Mouse (Mus musculus): ENCODE results near the gene H2al1f. TPM values are rescaled to one million over a fixed set of nuclear protein-coding genes. Genes with fewer than 3 reads are reported as not detected.
A peak's percentile ranks its signal among the peaks of the same experiment; 100 is the strongest.
"Not testable (repeated sequence)": the region's sequence is repeated elsewhere in the genome, so short reads cannot be mapped to it uniquely, and the experiment has no call there.

H2al1f gene
- not detected in 2 replicates for polyA plus RNA-seq (2012; rRNA removed)

DNA sequence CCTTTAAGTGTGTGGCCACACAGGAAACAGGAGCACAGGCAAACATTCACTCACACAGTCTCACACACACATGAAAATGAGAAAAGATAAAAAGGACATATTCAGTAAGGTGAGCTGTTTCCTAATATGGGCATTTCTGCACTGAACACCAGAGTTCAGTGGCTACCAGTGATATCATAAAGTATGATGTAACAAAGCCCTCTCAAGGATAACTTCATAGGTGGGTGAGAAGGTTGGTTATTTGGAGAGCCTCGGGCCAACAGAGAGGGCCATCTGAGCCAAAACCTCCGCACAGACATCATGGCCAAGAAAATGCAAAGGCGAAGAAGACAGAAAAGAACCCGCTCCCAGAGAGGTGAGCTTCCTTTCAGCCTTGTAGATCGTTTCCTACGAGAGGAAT is at the start of gene H2al1f:
Gene H2al1f (plus strand): TSS at position 301 of the 400 bp plus-strand sequence.
- not testable (repeated sequence) for DNase-seq (ENCODE audit: extremely low spot score in 1 of 2, low spot score in 1 of 2)

DNA sequence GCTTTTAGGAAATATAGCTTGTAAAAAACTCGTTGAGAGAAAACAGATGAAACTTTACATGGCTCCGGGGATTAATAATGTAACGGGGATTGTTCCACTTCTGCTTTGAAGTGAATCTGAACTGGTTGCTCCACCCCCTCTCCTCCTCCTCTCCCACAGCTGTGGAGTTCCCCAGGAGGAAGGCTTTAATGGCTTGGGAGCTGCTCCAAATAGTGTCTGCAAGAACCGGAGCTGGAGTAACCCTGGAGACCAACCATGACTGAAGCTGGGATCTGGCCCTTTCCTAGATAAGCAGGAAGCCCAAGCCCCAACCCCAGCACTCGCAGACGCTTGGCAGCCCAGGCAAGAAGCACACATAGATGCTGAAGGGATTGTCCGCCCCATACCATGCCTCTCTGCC is 47.2 kb upstream of the H2al1f start:
- DNase-seq (ENCODE audit: extremely low spot score in 1 of 2, low spot score in 1 of 2), result peak in 1 of 2 experiments; percentile 19

DNA sequence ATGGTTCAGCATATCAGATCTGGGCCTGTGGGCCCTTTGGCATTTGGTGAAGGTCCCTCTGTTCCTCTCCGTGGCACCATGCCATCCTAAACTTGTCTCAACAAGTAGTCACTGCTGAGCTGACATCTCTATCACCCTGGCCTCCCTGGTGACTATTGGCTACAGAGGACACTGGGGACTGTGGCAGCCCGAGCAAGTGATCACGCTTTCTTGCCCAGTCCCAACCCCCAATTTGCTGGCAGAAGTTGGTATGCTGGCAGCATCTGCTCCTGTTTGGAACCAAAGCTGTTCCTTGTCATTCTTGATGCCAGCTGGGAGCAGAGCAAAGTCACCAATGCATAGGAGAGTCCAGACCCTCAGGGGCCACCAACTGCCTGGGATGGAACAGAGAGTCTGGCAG is 45.9 kb upstream of the H2al1f start:
- peak in 1 of 2 experiments; percentile 29 for DNase-seq (ENCODE audit: extremely low spot score in 1 of 2, low spot score in 1 of 2)

DNA sequence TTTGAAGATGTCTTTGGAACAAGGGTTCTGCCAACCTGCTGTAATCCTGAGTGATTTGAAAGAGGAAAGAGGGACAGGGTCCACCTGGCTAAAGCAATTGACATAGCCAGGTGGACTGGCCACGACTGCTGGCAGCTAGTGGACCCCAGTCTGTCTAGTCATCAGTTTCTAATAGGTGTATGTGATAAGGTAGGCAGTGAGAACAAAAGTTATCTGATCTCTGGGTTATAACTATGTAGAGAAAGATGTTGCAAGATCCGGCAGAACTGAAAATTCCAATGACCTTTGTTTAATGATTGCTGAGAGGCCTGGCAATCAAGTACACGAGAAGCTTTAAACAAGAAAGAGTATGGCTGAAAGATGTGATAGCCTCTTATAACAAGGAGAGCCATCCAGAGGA is 41.8 kb upstream of the H2al1f start:
- no peak for DNase-seq (ENCODE audit: extremely low spot score in 1 of 2, low spot score in 1 of 2)

DNA sequence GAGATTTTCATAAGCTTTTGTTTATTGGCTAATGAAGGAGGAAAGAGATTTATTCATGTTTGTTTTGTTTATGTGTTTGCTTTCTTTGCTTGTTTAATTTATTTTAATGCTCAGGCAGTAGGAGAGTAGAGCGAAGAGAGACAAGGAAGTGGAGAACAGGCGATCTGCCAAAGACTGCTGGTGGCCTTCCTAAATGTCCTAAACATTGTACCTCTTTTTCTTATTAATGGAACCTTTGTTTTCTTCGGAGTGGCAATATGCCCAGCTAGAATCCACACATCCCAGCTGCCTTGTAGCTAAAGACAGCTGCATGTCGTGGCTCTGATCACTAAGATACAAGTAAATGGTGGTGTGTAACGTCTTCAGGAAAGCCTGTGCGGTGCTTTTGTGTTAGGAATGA is 37.9 kb upstream of the H2al1f start:
- no peak for DNase-seq (ENCODE audit: extremely low spot score in 1 of 2, low spot score in 1 of 2)

DNA sequence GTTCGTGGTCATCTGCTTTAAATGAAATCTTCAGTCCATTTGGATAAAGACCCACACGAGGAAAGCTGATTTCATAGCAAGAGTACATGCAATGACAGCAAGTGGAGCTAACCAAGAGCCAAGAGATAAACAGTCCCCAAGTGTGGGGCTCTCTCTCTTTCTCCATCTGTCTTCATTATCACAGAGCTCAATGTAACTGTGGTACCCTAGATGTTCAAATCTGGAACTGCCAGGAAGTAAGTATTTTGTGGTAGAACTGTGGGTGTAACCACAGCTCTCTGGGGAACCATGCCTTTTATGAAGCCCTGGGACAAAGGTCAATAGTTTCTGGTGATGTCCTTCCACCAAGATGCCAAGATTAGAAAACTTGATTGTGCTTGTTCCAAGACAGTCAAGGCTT is 34.2 kb upstream of the H2al1f start:
- DNase-seq (ENCODE audit: extremely low spot score in 1 of 2, low spot score in 1 of 2), result no peak

DNA sequence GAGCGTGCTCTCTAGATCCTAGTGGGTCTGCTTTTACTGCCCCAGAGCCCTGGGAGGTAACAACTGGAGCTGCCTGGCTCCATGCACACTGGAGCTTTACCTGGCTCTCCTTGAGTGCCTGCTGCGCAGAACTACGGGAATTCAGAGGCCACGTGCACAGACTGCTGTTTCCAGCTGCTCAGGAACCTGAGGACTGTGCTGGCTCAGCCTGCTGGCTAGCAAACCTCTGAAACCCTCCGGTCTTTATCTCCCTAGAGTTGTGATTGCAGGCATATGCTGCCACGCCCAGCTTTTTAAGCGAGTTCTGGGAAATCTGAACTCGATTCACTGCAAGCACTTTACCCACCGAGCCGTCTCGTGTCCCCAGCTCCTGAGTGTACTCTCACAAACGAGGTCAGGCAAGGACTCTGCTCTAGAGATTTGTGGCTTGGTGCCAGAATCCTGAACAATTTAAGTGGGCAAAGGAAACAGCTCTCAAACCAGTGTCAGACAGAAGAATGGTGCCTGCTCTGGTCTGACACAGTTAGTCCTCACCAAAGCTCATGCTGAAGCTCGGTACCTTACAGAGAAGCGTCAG is 26.6 kb upstream of the H2al1f start:
- no peak for DNase-seq (ENCODE audit: extremely low spot score in 1 of 2, low spot score in 1 of 2)

DNA sequence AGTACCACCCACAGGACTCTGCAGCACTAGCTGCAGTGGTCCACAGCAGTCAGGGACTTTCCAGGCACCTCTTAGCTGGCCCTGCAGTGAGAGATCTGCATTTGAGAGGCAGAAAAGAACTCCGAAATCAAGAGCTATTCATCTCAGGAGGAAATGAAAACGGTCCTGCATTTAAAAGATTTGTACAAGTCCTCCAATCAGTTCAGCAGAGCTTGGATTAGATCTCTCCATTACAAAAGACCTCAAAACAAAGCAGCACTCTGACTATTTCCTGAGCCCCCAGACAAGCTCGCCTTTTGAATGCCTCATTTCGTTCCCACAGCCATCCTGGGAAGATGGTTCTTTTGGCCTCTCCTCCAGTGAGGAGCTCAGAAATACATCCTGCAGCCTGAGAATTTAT is 25.7 kb upstream of the H2al1f start:
- no peak for DNase-seq (ENCODE audit: extremely low spot score in 1 of 2, low spot score in 1 of 2)

DNA sequence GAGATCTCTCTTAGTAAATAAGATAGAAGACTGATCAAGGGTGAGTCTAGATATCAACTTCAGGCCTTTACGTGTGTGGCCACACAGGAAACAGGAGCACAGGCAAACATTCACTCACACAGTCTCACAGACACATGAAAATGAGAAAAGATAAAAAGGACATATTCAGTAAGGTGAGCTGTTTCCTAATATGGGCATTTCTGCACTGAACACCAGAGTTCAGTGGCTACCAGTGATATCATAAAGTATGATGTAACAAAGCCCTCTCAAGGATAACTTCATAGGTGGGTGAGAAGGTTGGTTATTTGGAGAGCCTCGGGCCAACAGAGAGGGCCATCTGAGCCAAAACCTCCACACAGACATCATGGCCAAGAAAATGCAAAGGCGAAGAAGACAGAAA is 16.0 kb upstream of the H2al1f start, which contains the start of gene H2al1a:
Gene H2al1a (plus strand): TSS at position 301 of the 400 bp plus-strand sequence.
- DNase-seq (ENCODE audit: extremely low spot score in 1 of 2, low spot score in 1 of 2), result not testable (repeated sequence)

DNA sequence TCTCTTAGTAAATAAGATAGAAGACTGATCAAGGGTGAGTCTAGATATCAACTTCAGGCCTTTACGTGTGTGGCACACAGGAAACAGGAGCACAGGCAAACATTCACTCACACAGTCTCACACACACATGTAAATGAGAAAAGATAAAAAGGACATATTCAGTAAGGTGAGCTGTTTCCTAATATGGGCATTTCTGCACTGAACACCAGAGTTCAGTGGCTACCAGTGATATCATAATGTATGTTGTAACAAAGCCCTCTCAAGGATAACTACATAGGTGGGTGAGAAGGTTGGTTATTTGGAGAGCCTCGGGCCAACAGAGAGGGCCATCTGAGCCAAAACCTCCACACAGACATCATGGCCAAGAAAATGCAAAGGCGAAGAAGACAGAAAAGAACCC is 12.8 kb upstream of the H2al1f start, which contains the start of gene H2al1b:
Gene H2al1b (plus strand): TSS at position 301 of the 400 bp plus-strand sequence.
- DNase-seq (ENCODE audit: extremely low spot score in 1 of 2, low spot score in 1 of 2), result not testable (repeated sequence)

DNA sequence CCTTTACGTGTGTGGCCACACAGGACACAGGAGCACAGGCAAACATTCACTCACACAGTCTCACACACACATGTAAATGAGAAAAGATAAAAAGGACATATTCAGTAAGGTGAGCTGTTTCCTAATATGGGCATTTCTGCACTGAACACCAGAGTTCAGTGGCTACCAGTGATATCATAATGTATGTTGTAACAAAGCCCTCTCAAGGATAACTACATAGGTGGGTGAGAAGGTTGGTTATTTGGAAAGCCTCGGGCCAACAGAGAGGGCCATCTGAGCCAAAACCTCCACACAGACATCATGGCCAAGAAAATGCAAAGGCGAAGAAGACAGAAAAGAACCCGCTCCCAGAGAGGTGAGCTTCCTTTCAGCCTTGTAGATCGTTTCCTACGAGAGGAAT is 9.6 kb upstream of the H2al1f start, which contains the start of gene H2al1c:
Gene H2al1c (plus strand): TSS at position 301 of the 400 bp plus-strand sequence.
- DNase-seq (ENCODE audit: extremely low spot score in 1 of 2, low spot score in 1 of 2), result not testable (repeated sequence)

DNA sequence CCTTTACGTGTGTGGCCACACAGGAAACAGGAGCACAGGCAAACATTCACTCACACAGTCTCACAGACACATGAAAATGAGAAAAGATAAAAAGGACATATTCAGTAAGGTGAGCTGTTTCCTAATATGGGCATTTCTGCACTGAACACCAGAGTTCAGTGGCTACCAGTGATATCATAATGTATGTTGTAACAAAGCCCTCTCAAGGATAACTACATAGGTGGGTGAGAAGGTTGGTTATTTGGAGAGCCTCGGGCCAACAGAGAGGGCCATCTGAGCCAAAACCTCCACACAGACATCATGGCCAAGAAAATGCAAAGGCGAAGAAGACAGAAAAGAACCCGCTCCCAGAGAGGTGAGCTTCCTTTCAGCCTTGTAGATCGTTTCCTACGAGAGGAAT is 6.4 kb upstream of the H2al1f start, which contains the start of gene H2al1d:
Gene H2al1d (plus strand): TSS at position 301 of the 400 bp plus-strand sequence.
- not testable (repeated sequence) for DNase-seq (ENCODE audit: extremely low spot score in 1 of 2, low spot score in 1 of 2)

DNA sequence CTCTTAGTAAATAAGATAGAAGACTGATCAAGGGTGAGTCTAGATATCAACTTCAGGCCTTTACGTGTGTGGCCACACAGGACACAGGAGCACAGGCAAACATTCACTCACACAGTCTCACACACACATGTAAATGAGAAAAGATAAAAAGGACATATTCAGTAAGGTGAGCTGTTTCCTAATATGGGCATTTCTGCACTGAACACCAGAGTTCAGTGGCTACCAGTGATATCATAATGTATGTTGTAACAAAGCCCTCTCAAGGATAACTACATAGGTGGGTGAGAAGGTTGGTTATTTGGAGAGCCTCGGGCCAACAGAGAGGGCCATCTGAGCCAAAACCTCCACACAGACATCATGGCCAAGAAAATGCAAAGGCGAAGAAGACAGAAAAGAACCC is 3.3 kb upstream of the H2al1f start, which contains the start of gene H2al1e:
Gene H2al1e (plus strand): TSS at position 301 of the 400 bp plus-strand sequence.
- not testable (repeated sequence) for DNase-seq (ENCODE audit: extremely low spot score in 1 of 2, low spot score in 1 of 2)

DNA sequence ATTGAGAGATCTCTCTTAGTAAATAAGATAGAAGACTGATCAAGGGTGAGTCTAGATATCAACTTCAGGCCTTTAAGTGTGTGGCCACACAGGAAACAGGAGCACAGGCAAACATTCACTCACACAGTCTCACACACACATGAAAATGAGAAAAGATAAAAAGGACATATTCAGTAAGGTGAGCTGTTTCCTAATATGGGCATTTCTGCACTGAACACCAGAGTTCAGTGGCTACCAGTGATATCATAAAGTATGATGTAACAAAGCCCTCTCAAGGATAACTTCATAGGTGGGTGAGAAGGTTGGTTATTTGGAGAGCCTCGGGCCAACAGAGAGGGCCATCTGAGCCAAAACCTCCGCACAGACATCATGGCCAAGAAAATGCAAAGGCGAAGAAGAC is 3.0 kb downstream of the H2al1f start, which contains the start of gene H2al1g:
Gene H2al1g (plus strand): TSS at position 301 of the 400 bp plus-strand sequence.
- not testable (repeated sequence) for DNase-seq (ENCODE audit: extremely low spot score in 1 of 2, low spot score in 1 of 2)

DNA sequence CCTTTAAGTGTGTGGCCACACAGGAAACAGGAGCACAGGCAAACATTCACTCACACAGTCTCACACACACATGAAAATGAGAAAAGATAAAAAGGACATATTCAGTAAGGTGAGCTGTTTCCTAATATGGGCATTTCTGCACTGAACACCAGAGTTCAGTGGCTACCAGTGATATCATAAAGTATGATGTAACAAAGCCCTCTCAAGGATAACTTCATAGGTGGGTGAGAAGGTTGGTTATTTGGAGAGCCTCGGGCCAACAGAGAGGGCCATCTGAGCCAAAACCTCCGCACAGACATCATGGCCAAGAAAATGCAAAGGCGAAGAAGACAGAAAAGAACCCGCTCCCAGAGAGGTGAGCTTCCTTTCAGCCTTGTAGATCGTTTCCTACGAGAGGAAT is 6.2 kb downstream of the H2al1f start, which contains the start of gene H2al1h:
Gene H2al1h (plus strand): TSS at position 301 of the 400 bp plus-strand sequence.
- not testable (repeated sequence) for DNase-seq (ENCODE audit: extremely low spot score in 1 of 2, low spot score in 1 of 2)

DNA sequence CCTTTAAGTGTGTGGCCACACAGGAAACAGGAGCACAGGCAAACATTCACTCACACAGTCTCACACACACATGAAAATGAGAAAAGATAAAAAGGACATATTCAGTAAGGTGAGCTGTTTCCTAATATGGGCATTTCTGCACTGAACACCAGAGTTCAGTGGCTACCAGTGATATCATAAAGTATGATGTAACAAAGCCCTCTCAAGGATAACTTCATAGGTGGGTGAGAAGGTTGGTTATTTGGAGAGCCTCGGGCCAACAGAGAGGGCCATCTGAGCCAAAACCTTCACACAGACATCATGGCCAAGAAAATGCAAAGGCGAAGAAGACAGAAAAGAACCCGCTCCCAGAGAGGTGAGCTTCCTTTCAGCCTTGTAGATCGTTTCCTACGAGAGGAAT is 9.4 kb downstream of the H2al1f start, which contains the start of gene H2al1i:
Gene H2al1i (plus strand): TSS at position 301 of the 400 bp plus-strand sequence.
- not testable (repeated sequence) for DNase-seq (ENCODE audit: extremely low spot score in 1 of 2, low spot score in 1 of 2)

DNA sequence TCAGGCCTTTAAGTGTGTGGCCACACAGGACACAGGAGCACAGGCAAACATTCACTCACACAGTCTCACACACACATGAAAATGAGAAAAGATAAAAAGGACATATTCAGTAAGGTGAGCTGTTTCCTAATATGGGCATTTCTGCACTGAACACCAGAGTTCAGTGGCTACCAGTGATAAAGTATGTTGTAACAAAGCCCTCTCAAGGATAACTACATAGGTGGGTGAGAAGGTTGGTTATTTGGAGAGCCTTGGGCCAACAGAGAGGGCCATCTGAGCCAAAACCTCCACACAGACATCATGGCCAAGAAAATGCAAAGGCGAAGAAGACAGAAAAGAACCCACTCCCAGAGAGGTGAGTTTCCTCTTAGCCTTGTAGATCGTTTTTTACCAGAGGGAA is 12.6 kb downstream of the H2al1f start, which contains the start of gene H2al1j:
Gene H2al1j (plus strand): TSS at position 301 of the 400 bp plus-strand sequence.
- not testable (repeated sequence) for DNase-seq (ENCODE audit: extremely low spot score in 1 of 2, low spot score in 1 of 2)

DNA sequence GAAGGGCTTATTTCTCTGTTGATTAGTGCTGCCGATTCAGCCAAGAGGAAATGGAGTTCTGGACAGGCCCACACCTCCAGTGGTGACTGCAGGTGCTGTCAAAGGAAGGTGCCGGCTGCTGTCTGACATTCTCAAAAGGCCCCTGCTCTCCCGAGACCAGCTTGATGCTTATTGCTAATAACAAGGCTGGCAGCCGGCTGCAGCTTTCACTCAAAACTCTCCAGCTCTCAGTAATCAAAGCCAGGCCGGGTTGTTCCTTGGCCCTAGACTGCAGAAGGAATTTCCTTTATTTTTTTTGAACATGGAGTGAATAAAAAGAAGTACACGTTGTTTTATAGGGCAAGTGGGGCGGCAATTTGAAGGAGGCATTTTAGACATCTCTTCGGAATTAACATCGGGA is 30.8 kb downstream of the H2al1f start:
- DNase-seq (ENCODE audit: extremely low spot score in 1 of 2, low spot score in 1 of 2), result no peak

DNA sequence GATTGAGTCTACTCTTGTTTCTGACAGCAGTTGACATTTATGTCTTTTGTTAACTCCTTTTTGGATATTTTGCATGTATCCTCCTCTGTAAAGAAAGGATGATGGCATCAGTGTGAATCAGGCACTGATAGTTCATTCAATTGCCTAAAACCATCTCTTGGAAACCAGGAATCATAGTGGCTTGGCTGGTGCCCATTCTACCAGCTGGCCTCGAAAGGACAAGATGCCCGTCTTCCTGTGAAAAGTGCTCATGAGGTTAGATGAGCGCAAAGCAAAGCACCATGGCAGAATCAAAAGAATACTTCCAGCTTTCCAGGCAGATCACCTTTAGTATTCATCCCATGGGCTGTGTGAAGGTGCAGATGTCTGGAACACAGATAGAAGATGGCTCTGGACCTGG is 31.8 kb downstream of the H2al1f start:
- DNase-seq (ENCODE audit: extremely low spot score in 1 of 2, low spot score in 1 of 2), result no peak

DNA sequence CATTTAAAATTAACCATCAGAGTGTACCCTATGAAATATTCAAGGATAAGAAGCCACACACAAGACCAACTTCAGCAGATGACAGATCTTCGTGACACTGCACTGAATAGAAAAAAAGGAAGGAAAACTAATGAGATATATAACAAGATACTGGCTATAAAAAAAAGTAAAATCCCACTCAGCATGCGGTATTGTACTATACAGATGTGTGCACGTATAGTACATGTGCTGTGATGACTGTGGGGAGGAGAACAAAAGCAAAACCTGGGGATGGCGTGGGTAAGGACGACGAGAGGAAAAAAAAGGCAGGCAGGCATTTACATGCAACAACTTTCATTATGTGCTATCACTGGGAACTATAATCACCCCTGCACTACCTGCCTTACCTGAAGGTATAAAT is 45.9 kb downstream of the H2al1f start:
- no peak for DNase-seq (ENCODE audit: extremely low spot score in 1 of 2, low spot score in 1 of 2)

DNA sequence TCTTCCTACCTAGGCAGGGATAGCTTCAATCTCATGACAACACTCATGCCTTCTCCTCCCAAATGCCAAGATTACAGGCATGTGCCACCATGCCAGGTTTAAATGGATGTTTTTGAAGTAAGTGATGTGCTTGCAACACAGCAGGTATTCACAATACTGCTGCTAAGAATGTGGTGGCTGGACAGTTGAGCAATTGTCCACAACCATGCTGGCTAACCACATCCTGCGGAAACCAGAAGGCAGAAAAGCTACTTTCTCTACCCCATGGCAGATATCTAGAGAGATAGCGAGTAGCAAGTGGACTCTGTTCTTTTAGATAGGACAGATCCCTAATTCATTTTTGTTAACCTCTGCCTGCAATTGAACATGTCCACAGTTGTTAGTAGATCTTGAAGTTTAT is 46.3 kb downstream of the H2al1f start:
- DNase-seq (ENCODE audit: extremely low spot score in 1 of 2, low spot score in 1 of 2), result no peak

DNA sequence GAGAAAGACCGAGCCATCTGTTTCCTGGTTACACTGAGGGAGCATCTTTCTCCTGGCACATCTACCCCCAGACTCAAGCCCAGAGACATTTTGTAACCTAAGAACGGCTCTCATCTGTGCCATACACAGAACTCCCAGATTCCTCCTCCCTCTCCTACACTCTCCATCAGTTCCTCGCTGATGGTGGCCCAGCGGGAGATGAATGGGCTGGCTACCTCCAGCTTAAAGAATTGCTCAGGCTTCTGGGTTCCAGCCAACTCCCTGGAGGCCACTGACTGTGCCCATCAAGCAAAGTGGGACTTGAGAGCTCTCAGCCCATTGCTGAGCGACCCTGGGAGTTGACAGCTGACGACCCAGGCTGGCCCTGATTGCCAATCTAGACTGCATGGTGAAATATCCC is 48.9 kb downstream of the H2al1f start:
- no peak for DNase-seq (ENCODE audit: extremely low spot score in 1 of 2, low spot score in 1 of 2)
